Mouse (Mus musculus) hematopoietic stem cell, adult 5-6 weeks (primary cell): ENCODE measurements around the gene Umodl1. TPM values are rescaled to one million over a fixed set of nuclear protein-coding genes. Genes with fewer than 3 reads are reported as not detected.

Source experiments
- total RNA-seq: library from RNA; stranded (forward); fragments of 172-1452, 232-1000 nt; gene quantifications from 2 replicates; pipeline ENCODE4 v1.2.3, GENCODE M21; 2017

The Umodl1 gene
- total RNA-seq, 1 experiment from 2014 or later: not detected

Other genes starting within 250 kb of the Umodl1 start
- 0.13 TPM in 1 of 2 replicates, not detected in the other for gene Glp1r, start 52.8 kb upstream of the Umodl1 start, total RNA-seq
- 42.2 and 49.4 TPM in 2 replicates for gene Abcg1, start 103.0 kb downstream of the Umodl1 start, total RNA-seq
- not detected in 2 replicates for gene Tff3, start 175.0 kb downstream of the Umodl1 start, total RNA-seq
- gene Tff2, start 189.6 kb downstream of the Umodl1 start, total RNA-seq: not detected in 2 replicates
- not detected in 2 replicates for gene Tff1, start 210.6 kb downstream of the Umodl1 start, total RNA-seq
- gene Tmprss3, start 244.3 kb downstream of the Umodl1 start, total RNA-seq: 6.0 and 6.4 TPM in 2 replicates